Mouse (Mus musculus) heart, adult 2 months (tissue): Measurements from ENCODE around the gene Gtf2ird2. TPM values are rescaled to one million over a fixed set of nuclear protein-coding genes. Genes with fewer than 3 reads are reported as not detected.
A peak's percentile ranks its signal among the peaks of the same experiment; 100 is the strongest.

Source experiments
- DNase-seq, 2 experiments: peaks; one replicate each; pipeline ENCODE4 v3.0.0; 2021
- H3K27ac ChIP-seq: fragments of 200-600 bp; 2 replicates; pipeline ENCODE4 v1.8.1; 2022
- H3K27me3 ChIP-seq: fragments of 200-500 bp; 2 replicates; pipeline ENCODE4 v1.6.1; 2012; ENCODE audit warnings: mild to moderate bottlenecking, low read length, inconsistent platforms, mixed read lengths; ENCODE audit not compliant: control insufficient read depth, insufficient read depth
- H3K36me3 ChIP-seq: fragments of 200-500 bp; 2 replicates; pipeline ENCODE4 v1.6.1; 2012; ENCODE audit warnings: low read length, inconsistent platforms; ENCODE audit not compliant: control insufficient read depth, insufficient read depth
- H3K4me1 ChIP-seq: fragments of 200-500 bp; 2 replicates; pipeline ENCODE4 v1.6.1; 2011; ENCODE audit warnings: low read length; ENCODE audit not compliant: control insufficient read depth, insufficient read depth
- H3K4me3 ChIP-seq: fragments of 200-600 bp; 2 replicates; pipeline ENCODE4 v1.8.1; 2022
- H3K79me2 ChIP-seq: fragments of 200-500 bp; replicated peaks from 2 replicates; pipeline ENCODE4 v1.6.1; 2012; ENCODE audit warnings: mild to moderate bottlenecking, inconsistent platforms, low read length, moderate library complexity, mixed read lengths; ENCODE audit not compliant: control insufficient read depth, insufficient read depth
- H3K9ac ChIP-seq: fragments of 200-500 bp; 2 replicates; pipeline ENCODE4 v1.6.1; 2012; ENCODE audit warnings: low read depth, mild to moderate bottlenecking, control low read depth, inconsistent platforms, low read length, mixed read lengths
- CTCF ChIP-seq: fragments of 200-600 bp; IDR thresholded peaks from 2 replicates; pipeline ENCODE4 v1.8.1; 2022; ENCODE audit warnings: antibody characterized with exemption, mild to moderate bottlenecking, moderate library complexity
- EP300 ChIP-seq: fragments of 200-500 bp; IDR thresholded peaks from 2 replicates; pipeline ENCODE4 v1.6.1; 2011; ENCODE audit warnings: low read depth, low read length, control low read depth; ENCODE audit not compliant: insufficient read depth
- POLR2A ChIP-seq: fragments of 200-500 bp; IDR thresholded peaks from 2 replicates; pipeline ENCODE4 v1.6.1; 2011; ENCODE audit warnings: mild to moderate bottlenecking, low read depth, low read length, control low read depth; ENCODE audit not compliant: insufficient read depth
- WGBS: fragments of 180-500 bp; shearing (Covaris S2); methylation state at CpG from one replicate; pipeline ENCODE4 v1.1.7; 2018; 5-methylcytosine and 5-hydroxymethylcytosine counted together
- intact Hi-C: fragments of 180-260 bp; cut with DNase I; formaldehyde crosslinking; loops from one replicate; pipeline ENCODE4 v1.15.1; 2025
- polyA plus RNA-seq: library from polyadenylated mRNA; depleted of rRNA; stranded (reverse); fragments of >200 nt; gene quantifications from 2 replicates; pipeline ENCODE4 v1.2.3, GENCODE M21; 2012
- total RNA-seq, 2 experiments: library from RNA; stranded (reverse); gene quantifications; 2 replicates each; pipeline ENCODE4 v1.2.3; 2021

The Gtf2ird2 gene
- total and polyA plus RNA-seq, 3 experiments = 3.7 to 5.7 (median 5.3) TPM

GRCm38 (mm10) chr5:134233244-134233651, 49.4 kb downstream of the Gtf2ird2 start:
- TF ChIP-seq POLR2A (no peak), EP300 (no peak), CTCF (no peak)
- intact Hi-C loops = loop anchor here (5.0 kb wide), 1 partner anchor 51 kb away; the partner anchor contains the start of gene Gtf2ird2
- H3K27me3 ChIP-seq = no peaks in the 10 kb centered on the region
- DNase-seq = no peak
- no peak overlapping the region for H3K4me3 ChIP-seq
- H3K79me2 ChIP-seq = no peaks in the 10 kb centered on the region
- WGBS = 37% methylated on average over 7 of the region's 7 CpGs
- no peaks in the 10 kb centered on the region for H3K36me3 ChIP-seq
- peaks cover 13% of the 10 kb centered on the region for H3K4me1 ChIP-seq
- no peak overlapping the region for H3K9ac ChIP-seq
- no peak overlapping the region for H3K27ac ChIP-seq

- TF ChIP-seq CTCF = no peak
- TF ChIP-seq EP300 = no peak
- TF ChIP-seq POLR2A = no peak
- Histone ChIP-seq H3K27me3 (no peaks in the 10 kb centered on the region), H3K4me1 (peaks cover 13% of the 10 kb centered on the region), H3K36me3 (no peaks in the 10 kb centered on the region), H3K9ac (no peak overlapping the region), H3K27ac (no peak overlapping the region), H3K79me2 (no peaks in the 10 kb centered on the region), H3K4me3 (no peak overlapping the region)
- no peak for DNase-seq
- intact Hi-C loops = loop anchor here (5.0 kb wide), 1 partner anchor 52 kb away; the partner anchor contains the start of gene Gtf2ird2
- whole genome bisulfite sequencing = 53% methylated on average over 2 of the region's 2 CpGs
These were observed 50.4 kb downstream of the Gtf2ird2 start for GRCm38 (mm10) chr5:134234205-134234604.

- Histone ChIP-seq H3K9ac (no peak overlapping the region), H3K4me1 (peaks cover 13% of the 10 kb centered on the region), H3K27me3 (no peaks in the 10 kb centered on the region), H3K79me2 (no peaks in the 10 kb centered on the region), H3K27ac (no peak overlapping the region), H3K4me3 (no peak overlapping the region), H3K36me3 (no peaks in the 10 kb centered on the region)
- intact Hi-C loops = no loop called here
- DNase-seq = no peak
- WGBS = 19% methylated on average over 6 of the region's 6 CpGs
- no peak for TF ChIP-seq CTCF
- TF ChIP-seq POLR2A = no peak
- TF ChIP-seq EP300 = no peak
These were observed 51.3 kb downstream of the Gtf2ird2 start for GRCm38 (mm10) chr5:134235111-134235510.

GRCm38 (mm10) chr5:134236241-134236640, 52.4 kb downstream of the Gtf2ird2 start:
- intact Hi-C loops = no loop called here
- Histone ChIP-seq H3K27me3 (no peaks in the 10 kb centered on the region), H3K36me3 (no peaks in the 10 kb centered on the region), H3K27ac (no peak overlapping the region), H3K79me2 (no peaks in the 10 kb centered on the region), H3K4me3 (no peak overlapping the region), H3K9ac (no peak overlapping the region), H3K4me1 (peaks cover 11% of the 10 kb centered on the region)
- 69% methylated on average over 3 of the region's 3 CpGs for WGBS
- TF ChIP-seq CTCF = no peak
- TF ChIP-seq EP300 = no peak
- no peak for TF ChIP-seq POLR2A
- DNase-seq = no peak

- Histone ChIP-seq H3K4me3 (no peak overlapping the region), H3K27ac (no peak overlapping the region), H3K27me3 (no peaks in the 10 kb centered on the region), H3K79me2 (no peaks in the 10 kb centered on the region), H3K4me1 (peaks cover 9% of the 10 kb centered on the region), H3K9ac (no peak overlapping the region), H3K36me3 (no peaks in the 10 kb centered on the region)
- intact Hi-C loops = no loop called here
- TF ChIP-seq POLR2A (no peak), CTCF (no peak), EP300 (no peak)
- peak in 1 of 2 experiments; percentile 52 for DNase-seq
- 73% methylated on average over 6 of the region's 6 CpGs for WGBS
These were observed 53.0 kb downstream of the Gtf2ird2 start for GRCm38 (mm10) chr5:134236796-134237195.

DNA sequence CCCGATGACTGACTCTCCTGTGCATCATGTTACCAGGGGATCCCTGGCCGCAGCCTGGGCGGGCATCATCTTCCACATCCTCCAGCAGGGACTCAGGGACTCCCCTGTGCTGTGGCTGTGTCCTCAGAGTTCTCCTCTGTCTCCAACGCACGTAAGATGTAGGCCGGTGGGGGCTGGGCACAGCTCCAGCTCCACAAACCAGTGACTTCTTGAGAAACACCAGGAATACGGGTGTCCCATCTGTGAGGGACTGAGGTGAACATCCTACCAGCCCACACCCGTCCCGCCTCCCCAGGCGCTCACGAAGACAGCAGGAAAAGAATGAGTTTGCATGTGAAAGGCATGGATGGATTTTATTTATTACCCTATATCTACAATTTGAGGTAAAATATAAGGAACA, 53.7 kb downstream of the Gtf2ird2 start:
- no peak for TF ChIP-seq POLR2A
- TF ChIP-seq EP300 = no peak
- no peak for TF ChIP-seq CTCF
- Histone ChIP-seq H3K79me2 (no peaks in the 10 kb centered on the region), H3K9ac (no peak overlapping the region), H3K4me3 (no peak overlapping the region), H3K27ac (no peak overlapping the region), H3K36me3 (no peaks in the 10 kb centered on the region), H3K4me1 (peaks cover 5% of the 10 kb centered on the region; the same call in 1 of the 2 replicates), H3K27me3 (no peaks in the 10 kb centered on the region)
- DNase-seq = no peak
- WGBS = 88% methylated on average over 11 of the region's 11 CpGs
- intact Hi-C loops = no loop called here
